In genomic region chr5:63847541-63848226, GRCm38 (mm10) we compare ENCODE assay signal across 18 mouse cellular contexts. TPM values are rescaled to one million over a fixed set of nuclear protein-coding genes. Genes with fewer than 3 reads are reported as not detected.
A peak's percentile ranks its signal among the peaks of the same experiment; 100 is the strongest.
DNase-seq lines count a peak whose midpoint lies in the region; ATAC-seq and TF ChIP-seq lines count a peak whose summit lies in the region.
"Had no signal": no experiment of that assay in that cellular context is flagged by ENCODE, and none has a peak within 500 bp of the region (broad histone marks: within the 10 kb centered on the region; RNA-seq: fewer than 3 reads in every experiment).

No protein-coding gene starts in this region.

- TF ChIP-seq CTCF in Patski (IDR thresholded peaks at IDR 0.05) = no peak
- no peak for TF ChIP-seq CTCF in liver, postnatal 0 days (IDR thresholded peaks at IDR 0.05; ENCODE audit: low read depth)
- no peak for TF ChIP-seq CTCF in cerebellum, adult 2 months (IDR thresholded peaks at IDR 0.05; ENCODE audit: borderline replicate concordance, insufficient read depth, low read depth, low read length)

- TF ChIP-seq POLR2A in cerebellum, adult 2 months (IDR thresholded peaks at IDR 0.05; ENCODE audit: borderline replicate concordance, insufficient read depth, low read length) = no peak

- H3K4me1 ChIP-seq in liver, postnatal 0 days (ENCODE audit: insufficient read depth) = no peaks in the 10 kb centered on the region; the same call in 1 of the 2 replicates
- H3K4me1 ChIP-seq in hindbrain, embryonic 10.5 days (replicated peaks) = no peaks in the 10 kb centered on the region
- no peaks in the 10 kb centered on the region for H3K4me1 ChIP-seq in cerebellum, adult 2 months (ENCODE audit: control insufficient read depth, insufficient read depth, low read length)
- H3K4me1 ChIP-seq: forebrain, embryonic 15.5 days; midbrain, embryonic 15.5 days had no signal

- DNase-seq in Patski (ENCODE audit: low read depth, low spot score) = no peak
- peak; percentile 96 for DNase-seq in kidney, adult 9 months
- peak; percentile 47 to 67 for DNase-seq in kidney, postnatal 4 days
- peak; percentile 58 for DNase-seq in liver, postnatal 0 days
- no peak for DNase-seq in cerebellum, adult 11-12 months
- no peak for DNase-seq in spleen, adult 18-20 months
- DNase-seq in hindbrain, embryonic 10.5 days (ENCODE audit: low spot score) = no peak
- DNase-seq in cerebellum, adult 2 months = no peak
- DNase-seq: adrenal gland, postnatal 36 days; cerebellum, postnatal 10 days; gastrocnemius, postnatal 14 days; layer of hippocampus, adult 9-11 months; lung, embryonic 14.5 days; thymus, postnatal 25 days had no signal

- 0 out of 2 replicates have a peak, but pooled peaks cover 3% of the 10 kb centered on the region for H3K9me3 ChIP-seq in liver, postnatal 0 days (ENCODE audit: low read length)
- peaks cover 5% of the 10 kb centered on the region for H3K9me3 ChIP-seq in hindbrain, embryonic 10.5 days
- H3K9me3 ChIP-seq: forebrain, embryonic 15.5 days; midbrain, embryonic 15.5 days had no signal

- no peak for TF ChIP-seq EP300 in liver, postnatal 0 days (IDR thresholded peaks at IDR 0.05; ENCODE audit: low read depth)

- H3K4me2 ChIP-seq in liver, postnatal 0 days (ENCODE audit: low read depth, low read length) = peak overlapping the region; percentile 60
- H3K4me2 ChIP-seq: forebrain, embryonic 15.5 days; lung, embryonic 14.5 days; midbrain, embryonic 15.5 days had no signal

- WGBS in liver, postnatal 0 days (ENCODE audit: insufficient replicate concordance) = 64% methylated on average over 13 of the region's 13 CpGs
- WGBS in hindbrain, embryonic 10.5 days = 91% methylated on average over 13 of the region's 13 CpGs
- WGBS in cerebellum, adult 2 months = 89% methylated on average over 13 of the region's 13 CpGs

- H3K27ac ChIP-seq in liver, postnatal 0 days (ENCODE audit: low read depth) = peak overlapping the region; percentile 91
- H3K27ac ChIP-seq in hindbrain, embryonic 10.5 days = no peak overlapping the region
- H3K27ac ChIP-seq in cerebellum, adult 2 months (ENCODE audit: insufficient read depth, low read length) = no peak overlapping the region
- H3K27ac ChIP-seq: forebrain, embryonic 15.5 days; midbrain, embryonic 15.5 days had no signal

- H3K4me3 ChIP-seq in liver, postnatal 0 days (ENCODE audit: low read depth, low read length) = 0 out of 2 replicates have a peak overlapping the region, but pooled peaks have one; percentile 13
- H3K4me3 ChIP-seq in hindbrain, embryonic 10.5 days = no peak overlapping the region
- H3K4me3 ChIP-seq in cerebellum, adult 2 months (replicated peaks; ENCODE audit: insufficient read depth, low read depth, low read length) = no peak overlapping the region
- H3K4me3 ChIP-seq: forebrain, embryonic 15.5 days; midbrain, embryonic 15.5 days had no signal

- H3K36me3 ChIP-seq in liver, postnatal 0 days (replicated peaks; ENCODE audit: insufficient read depth, low read length) = no peaks in the 10 kb centered on the region
- no peaks in the 10 kb centered on the region for H3K36me3 ChIP-seq in hindbrain, embryonic 10.5 days
- H3K36me3 ChIP-seq: forebrain, embryonic 15.5 days; midbrain, embryonic 15.5 days had no signal

- peak overlapping the region; percentile 46; the same call in 1 of the 2 replicates for H3K9ac ChIP-seq in liver, postnatal 0 days (replicated peaks)
- H3K9ac ChIP-seq: forebrain, embryonic 15.5 days; lung, embryonic 14.5 days; midbrain, embryonic 15.5 days had no signal

- in situ Hi-C loops in Patski (cut with MboI; ENCODE audit: low pct_unique_long_range_greater_than_20kb) = no loop called here

- POLR2A ChIA-PET in Patski (lab: Charles Lee) = interaction anchor here (1.4 kb wide), 1 partner anchor 10 kb away, joined by 3 read pairs; no protein-coding TSS in a partner anchor

- CTCF ChIA-PET in Patski (lab: Charles Lee) = interaction anchor here (1.2 to 2.2 kb wide), 4 partner anchors 9 to 30 kb away, joined by 3 to 12 read pairs (median 5); no protein-coding TSS in a partner anchor

- no peaks in the 10 kb centered on the region for H3K27me3 ChIP-seq in Patski
- no peaks in the 10 kb centered on the region for H3K27me3 ChIP-seq in liver, postnatal 0 days (ENCODE audit: insufficient read depth, low read length)
- no peaks in the 10 kb centered on the region for H3K27me3 ChIP-seq in hindbrain, embryonic 10.5 days (ENCODE audit: insufficient read depth, poor library complexity, severe bottlenecking)
- H3K27me3 ChIP-seq in cerebellum, adult 2 months (ENCODE audit: control insufficient read depth, insufficient read depth, low read length) = no peaks in the 10 kb centered on the region
- H3K27me3 ChIP-seq: CH12.LX; forebrain, embryonic 15.5 days; midbrain, embryonic 15.5 days had no signal

- peak; percentile 71 for ATAC-seq in Patski
- peak; percentile 100 for ATAC-seq in liver, postnatal 0 days
- ATAC-seq: forebrain, embryonic 15.5 days; hindbrain, embryonic 16.5 days; midbrain, embryonic 15.5 days had no signal

RNA-seq across cellular contexts. Expression of gene 0610040J01Rik, which starts 35.5 kb away (rescaled TPM):
- polyA plus RNA-seq in Patski (2021) = 0.58 TPM
- polyA plus RNA-seq in liver, postnatal 0 days (2015; fragmentation: Nextera tagmentation; extraction: Ambion mirVana) = 26.8 and 31.7 TPM in 2 replicates
- 3.3 and 3.8 TPM in 2 replicates for polyA plus RNA-seq in hindbrain, embryonic 10.5 days (2016; fragmentation: Nextera tagmentation; extraction: Ambion mirVana)
- polyA plus RNA-seq in cerebellum, adult 2 months (2012; rRNA removed) = 8.9 and 9.2 TPM in 2 replicates

Comparison
In these comparisons a context has a peak if more than half of its experiments do, and no peak if none do; other contexts are left out.
1. DNase-seq: peak in kidney, adult 9 months (single experiment), kidney, postnatal 4 days (2 of 2) and liver, postnatal 0 days (single experiment); none in Patski (single experiment), cerebellum, adult 11-12 months (single experiment), spleen, adult 18-20 months (0 of 2), hindbrain, embryonic 10.5 days (single experiment) and cerebellum, adult 2 months (0 of 2).